Mouse (Mus musculus): ENCODE measurements at regions not wholly inside any gene's neighbourhood (a gene's known extent, or its start where the extent isn't known, plus 50 kb on each side); places are given as distances from the start of the nearest gene placed in this dataset.

DNA sequence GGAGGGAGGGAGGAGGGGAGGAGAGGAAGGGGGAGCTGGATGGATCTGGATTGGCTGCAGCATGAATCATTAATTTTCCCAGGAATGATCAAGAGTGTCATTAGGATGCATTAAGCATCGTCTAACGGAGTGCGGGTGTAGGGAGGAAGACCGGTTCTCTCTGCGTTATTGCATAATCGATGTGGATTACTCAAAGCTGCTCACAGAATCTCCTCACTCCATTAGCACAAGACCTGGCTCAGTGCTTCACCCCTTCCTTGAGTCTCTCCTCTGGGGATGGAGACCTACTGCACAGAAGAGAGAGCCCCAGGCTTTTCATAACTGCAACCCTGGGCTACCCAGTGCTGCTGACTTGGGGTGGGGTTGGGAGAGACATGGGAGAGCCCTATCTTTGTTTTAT lies 300.7 kb downstream of the Gm45692 start:
- TF ChIP-seq CTCF (IDR thresholded peaks at IDR 0.05; ENCODE audit: low read depth) (no peak), EP300 (IDR thresholded peaks at IDR 0.05; ENCODE audit: low read depth) (no peak)
